Mouse (Mus musculus): Measurements from ENCODE around the gene Ccdc152. TPM values are rescaled to one million over a fixed set of nuclear protein-coding genes. Genes with fewer than 3 reads are reported as not detected.

The Ccdc152 gene
- polyA plus RNA-seq (2012; rRNA removed), result 2.9 and 4.7 TPM in 2 replicates

DNA sequence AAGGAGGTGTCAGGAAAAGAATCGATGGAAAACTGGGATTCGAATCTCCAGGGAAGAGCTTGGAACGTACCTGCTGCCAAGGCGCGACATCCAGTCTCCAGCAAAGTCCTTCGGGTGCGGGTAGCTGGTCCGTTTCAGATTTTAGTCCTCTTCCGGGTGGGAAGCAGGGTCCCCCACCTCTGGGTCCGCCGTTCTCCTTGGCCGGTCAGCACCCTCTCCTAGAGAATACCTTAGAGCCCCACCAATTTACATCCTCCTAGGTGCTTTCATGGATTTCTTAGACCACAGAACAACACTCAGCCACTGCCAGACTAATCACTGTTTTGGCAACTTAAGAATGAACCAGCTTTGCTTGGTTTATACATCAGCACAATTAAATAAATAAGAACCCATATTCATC is at the start of gene Ccdc152:
Ccdc152 (minus strand) TSS at position 101 of the 400 bp plus-strand sequence.
- no peak for DNase-seq (ENCODE audit: low read depth, low spot score)
- WGBS, result 87% methylated on average over 12 of the region's 12 CpGs

- WGBS, result 81% methylated on average over 6 of the region's 6 CpGs
- no peak for DNase-seq (ENCODE audit: low read depth, low spot score)
Measured at GRCm38 (mm10) chr15:3349306-3350064, 46.2 kb upstream of the Ccdc152 start.

DNA sequence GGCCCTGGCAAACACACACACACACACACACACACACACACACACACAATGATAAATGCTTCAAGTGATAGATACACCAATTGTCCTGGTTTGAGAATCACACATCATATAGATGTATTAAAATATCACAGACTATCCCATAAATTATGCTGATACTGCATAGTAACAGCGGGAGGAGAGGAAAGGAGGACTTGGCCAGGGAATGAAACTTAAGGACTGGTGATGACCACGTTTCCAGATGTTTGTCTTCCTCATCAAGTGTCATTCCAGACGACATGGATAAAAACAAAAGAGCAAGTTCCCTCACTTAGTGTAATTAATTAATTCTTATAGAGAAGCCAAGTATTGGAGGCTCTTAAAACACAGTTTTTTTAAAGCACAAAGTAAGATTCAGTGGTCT is 43.4 kb upstream of the Ccdc152 start:
- no peak for DNase-seq (ENCODE audit: low read depth, low spot score)
- 70% methylated on average over 3 of the region's 3 CpGs for WGBS

- DNase-seq (ENCODE audit: low read depth, low spot score), result no peak
- WGBS, result 87% methylated on average over 4 of the region's 4 CpGs
Measured at GRCm38 (mm10) chr15:3344555-3344954, 41.2 kb upstream of the Ccdc152 start.

- DNase-seq (ENCODE audit: low read depth, low spot score), result no peak
- WGBS, result 81% methylated on average over 4 of the region's 4 CpGs
Measured at GRCm38 (mm10) chr15:3341806-3342582, 38.7 kb upstream of the Ccdc152 start.

- no peak for DNase-seq (ENCODE audit: low read depth, low spot score)
- 63% methylated on average over 3 of the region's 3 CpGs for WGBS
Measured at GRCm38 (mm10) chr15:3339847-3340246, 36.5 kb upstream of the Ccdc152 start.

GRCm38 (mm10) chr15:3332517-3332916 is 29.2 kb upstream of the Ccdc152 start:
- 87% methylated on average over 4 of the region's 4 CpGs for WGBS

GRCm38 (mm10) chr15:3331813-3332212 is 28.5 kb upstream of the Ccdc152 start:
- 71% methylated on average over 2 of the region's 2 CpGs for WGBS
- DNase-seq (ENCODE audit: low read depth, low spot score), result no peak

More at GRCm38 (mm10) chr15:3332517-3332916, 29.2 kb upstream of the Ccdc152 start:
- DNase-seq (ENCODE audit: low read depth, low spot score), result no peak

GRCm38 (mm10) chr15:3330291-3330690 is 27.0 kb upstream of the Ccdc152 start:
- 71% methylated on average over 1 of the region's 1 CpGs for WGBS
- DNase-seq (ENCODE audit: low read depth, low spot score), result no peak

DNA sequence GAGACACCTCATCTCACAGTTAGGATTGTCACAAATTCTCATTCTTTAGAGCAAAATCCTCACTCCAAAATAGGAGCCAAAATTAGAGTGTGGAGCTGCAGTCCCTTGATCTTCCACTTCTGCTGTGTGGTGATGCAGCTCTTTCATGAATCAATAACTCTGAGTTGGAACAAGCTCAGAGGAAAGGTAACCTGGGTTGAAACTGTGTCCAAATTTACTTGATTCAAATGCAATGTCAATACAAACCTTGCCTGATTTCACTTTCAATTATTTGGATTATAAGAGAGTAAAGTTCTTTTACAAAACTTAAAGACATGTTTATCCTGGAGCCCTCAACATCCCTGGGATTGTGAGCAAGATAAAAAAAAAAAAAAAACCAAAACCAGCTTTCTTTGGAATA is 19.7 kb upstream of the Ccdc152 start:
- DNase-seq (ENCODE audit: low read depth, low spot score), result no peak

DNA sequence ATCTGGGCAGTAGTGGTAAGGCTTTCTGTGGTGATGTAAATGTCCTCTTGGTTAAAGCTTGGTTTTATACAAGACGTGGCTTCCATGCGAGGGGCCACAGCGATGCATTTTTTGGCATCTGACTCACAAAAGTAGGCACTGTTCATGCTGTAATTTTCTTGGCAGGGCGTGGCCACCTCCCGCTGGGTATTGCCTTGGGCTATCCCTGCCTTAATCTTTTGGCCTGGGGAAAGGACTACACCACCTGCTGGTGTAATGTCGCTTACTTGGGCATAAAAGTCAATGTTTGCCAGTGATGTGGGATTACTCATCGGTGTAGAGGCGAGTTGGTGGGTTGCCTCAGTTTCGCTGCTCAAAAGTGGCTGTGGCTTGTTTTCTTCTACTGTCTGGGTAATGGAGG is 16.6 kb upstream of the Ccdc152 start:
- 89% methylated on average over 9 of the region's 9 CpGs for WGBS
- no peak for DNase-seq (ENCODE audit: low read depth, low spot score)

DNA sequence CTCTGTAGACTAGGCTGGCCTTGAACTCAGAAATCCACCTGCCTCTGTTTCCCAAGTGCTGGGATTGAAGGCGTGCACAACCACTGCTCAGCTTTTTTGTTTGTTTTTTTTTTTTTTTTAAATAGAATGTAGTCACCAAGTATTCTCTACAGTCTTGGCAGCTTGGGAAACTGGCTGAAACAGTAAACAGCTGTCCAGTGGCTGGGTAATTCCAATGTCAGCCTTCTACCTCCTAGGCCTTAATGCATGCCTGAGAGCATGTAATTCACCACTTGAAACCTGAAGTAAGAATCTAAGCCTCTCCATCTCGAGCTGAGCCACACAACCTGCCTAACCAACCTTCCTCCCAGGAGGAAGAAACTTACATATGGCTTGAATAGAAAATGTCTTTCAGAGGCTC is 13.3 kb upstream of the Ccdc152 start:
- DNase-seq (ENCODE audit: low read depth, low spot score), result no peak
- 69% methylated on average over 2 of the region's 2 CpGs for WGBS

DNA sequence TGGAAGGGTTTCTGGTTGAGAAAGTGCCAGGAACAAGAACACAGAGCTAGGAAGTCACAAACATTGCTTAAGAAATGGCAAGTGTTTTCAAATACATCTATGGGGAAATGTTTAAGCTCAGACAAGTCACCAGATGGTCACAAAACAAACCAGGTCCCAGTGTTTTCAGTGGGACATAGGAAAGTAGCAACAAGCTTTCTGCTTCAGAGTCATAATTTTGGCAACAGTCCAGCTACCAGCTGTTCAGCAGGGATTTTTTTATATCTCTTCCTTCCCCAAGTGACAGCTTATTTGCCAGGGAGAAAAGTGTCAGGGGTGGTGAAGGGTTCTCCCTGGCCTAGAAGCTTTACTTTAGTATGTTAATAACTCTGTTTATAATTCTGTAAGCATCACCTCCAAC is 9.6 kb upstream of the Ccdc152 start:
- DNase-seq (ENCODE audit: low read depth, low spot score), result no peak

DNA sequence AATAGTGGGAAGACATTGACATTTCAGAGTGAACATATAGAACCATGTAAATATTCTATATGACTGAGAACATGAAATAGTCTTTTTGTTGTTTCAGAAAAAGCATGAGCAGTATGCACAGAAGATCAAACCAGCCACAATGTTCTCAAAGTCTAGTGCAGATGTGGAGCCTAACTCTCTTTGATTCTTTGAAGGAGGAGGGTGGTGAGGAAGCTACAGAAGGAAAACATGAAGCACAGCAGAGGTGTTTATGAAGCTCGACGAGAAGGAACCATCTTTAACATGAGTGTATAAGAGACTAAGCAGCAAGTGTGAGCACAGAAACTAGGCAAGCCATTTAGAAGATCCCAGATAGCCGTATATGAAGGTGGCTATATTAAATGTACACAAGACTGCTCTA is 6.5 kb upstream of the Ccdc152 start:
- no peak for DNase-seq (ENCODE audit: low read depth, low spot score)
- 77% methylated on average over 3 of the region's 3 CpGs for WGBS

DNA sequence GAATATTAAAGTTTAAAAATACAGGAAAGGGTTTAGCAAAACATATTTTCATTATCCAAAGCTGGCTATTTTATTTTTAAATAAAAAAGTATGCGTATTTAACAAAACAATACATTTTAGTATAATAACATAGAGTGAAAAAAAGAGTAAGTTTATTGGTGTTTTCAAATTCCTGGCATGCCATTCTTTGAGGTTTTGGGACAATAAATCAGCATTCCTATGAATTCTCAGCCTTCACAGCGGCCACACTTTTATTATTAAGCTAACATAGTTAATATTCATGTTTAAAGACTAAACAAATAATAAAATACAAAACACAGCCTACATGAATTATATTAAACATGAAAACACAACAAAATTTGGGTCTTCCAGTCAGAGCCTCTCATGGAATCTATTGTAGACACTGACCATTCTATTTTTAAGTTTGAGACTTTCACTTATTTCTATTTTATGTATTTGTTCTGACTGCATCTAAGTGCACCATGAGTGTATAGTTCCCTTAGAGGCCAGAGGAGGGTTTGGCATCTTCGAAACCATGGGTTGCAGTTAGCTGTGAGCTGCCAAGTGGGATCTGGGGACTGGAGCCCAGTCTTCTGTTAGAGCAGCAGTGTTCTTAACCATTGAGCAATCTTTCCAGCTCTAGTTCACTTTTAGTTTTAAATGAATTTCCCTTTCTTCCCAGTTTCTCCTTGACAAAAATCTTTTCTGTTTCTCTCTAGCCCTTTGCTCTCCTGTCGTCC is 2.8 kb downstream of the Ccdc152 start:
- 64% methylated on average over 4 of the region's 4 CpGs for WGBS
- no peak for DNase-seq (ENCODE audit: low read depth, low spot score)

DNA sequence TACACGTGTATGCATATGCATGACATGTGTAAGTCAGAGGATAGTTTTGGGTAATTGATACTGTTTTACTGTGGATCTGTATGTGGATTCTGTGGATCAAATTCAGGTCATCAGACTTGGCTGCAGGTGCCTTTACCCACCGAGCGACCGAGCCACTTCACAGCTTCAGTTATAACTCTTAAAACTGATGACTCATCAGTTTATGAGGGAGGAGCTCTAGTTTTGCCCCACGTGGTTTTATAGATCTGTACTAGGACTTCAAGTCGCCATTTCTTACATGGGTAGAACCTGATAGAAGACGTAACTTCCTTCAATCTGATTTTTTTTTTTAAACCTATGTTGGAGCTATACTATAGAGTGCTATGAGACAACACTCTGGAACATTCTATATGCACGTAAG is 5.7 kb downstream of the Ccdc152 start:
- DNase-seq (ENCODE audit: low read depth, low spot score), result peak; percentile 14
- 46% methylated on average over 8 of the region's 8 CpGs for WGBS

DNA sequence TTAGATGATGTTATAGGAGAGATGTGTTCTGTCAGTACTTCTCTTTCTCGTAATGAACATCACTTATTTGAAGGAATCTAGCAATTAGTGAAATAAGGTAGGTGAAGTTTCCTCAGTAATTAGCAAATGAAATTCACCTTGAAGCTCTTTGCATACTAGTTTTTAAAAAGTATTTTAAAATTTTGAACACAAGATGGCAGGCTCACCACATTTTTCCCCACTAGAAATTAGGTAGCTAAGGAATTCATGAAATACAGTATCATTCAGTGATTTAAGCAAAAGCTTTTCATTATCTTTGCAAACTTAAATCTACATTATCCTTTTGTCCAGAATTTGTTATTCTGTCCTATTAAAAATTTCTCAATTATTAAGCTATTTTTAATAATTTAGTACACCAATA is 7.3 kb downstream of the Ccdc152 start:
- 86% methylated on average over 1 of the region's 1 CpGs for WGBS
- DNase-seq (ENCODE audit: low read depth, low spot score), result no peak

DNA sequence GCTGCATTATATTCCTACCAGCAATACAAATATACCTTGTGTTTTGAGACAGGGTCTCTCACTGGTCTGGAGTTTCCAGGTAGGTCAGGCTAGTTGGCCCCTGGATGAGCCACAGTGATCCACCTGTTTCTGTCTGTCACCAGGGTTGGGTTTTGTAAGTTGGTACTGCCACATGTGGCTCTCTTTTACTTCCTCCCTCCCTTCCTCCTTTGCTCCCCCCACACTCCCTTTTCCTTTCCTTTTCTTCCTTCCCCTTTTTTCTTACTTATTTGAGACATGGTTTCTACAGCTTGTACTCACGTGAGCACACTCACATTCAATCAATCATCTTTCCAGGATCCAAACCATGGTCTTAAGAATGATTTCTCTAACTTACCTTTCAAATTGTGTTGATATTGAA is 9.8 kb downstream of the Ccdc152 start:
- DNase-seq (ENCODE audit: low read depth, low spot score), result no peak
- WGBS, result 67% methylated on average over 1 of the region's 1 CpGs

- no peak for DNase-seq (ENCODE audit: low read depth, low spot score)
- WGBS, result 84% methylated on average over 3 of the region's 3 CpGs
Measured at GRCm38 (mm10) chr15:3290435-3290834, 12.9 kb downstream of the Ccdc152 start.

DNA sequence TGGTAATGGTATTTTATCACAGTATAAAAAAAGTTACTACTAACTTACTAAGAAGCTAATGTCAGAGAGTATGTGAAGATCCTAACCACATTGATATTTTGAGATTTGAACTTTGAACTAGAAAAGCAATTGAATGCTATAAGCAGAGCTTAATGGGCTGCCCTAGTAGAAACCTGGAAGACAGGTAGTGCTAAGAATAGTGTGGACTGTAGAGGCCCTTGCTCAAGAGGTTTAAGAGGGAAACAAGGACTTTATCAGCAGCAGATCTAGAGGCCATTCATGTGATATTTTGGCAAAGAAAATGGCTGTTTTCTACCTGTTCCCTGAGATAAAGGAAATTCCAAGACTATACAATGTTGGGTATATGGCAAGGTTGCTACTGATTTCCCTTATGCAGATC is 17.3 kb downstream of the Ccdc152 start:
- DNase-seq (ENCODE audit: low read depth, low spot score), result no peak

DNA sequence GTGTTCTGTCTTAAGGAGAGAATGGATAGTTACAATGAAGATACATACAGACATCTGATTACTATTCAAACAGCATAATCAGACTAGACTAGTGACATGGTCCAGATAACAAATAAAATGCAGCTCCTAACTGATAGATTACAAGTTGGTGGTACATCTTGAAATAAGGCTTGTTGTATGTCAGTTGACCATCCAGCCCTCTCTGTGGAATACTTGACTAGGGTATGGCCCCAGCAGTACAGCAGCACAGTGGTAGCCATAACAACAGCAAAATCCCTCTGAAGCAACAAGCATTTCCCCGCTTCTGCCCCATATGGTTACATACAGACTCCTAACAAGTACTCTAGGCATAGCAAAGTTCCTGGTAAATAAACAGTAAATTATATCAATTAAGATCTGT is 21.6 kb downstream of the Ccdc152 start:
- WGBS, result 96% methylated on average over 1 of the region's 1 CpGs

More for the DNA sequence above, 21.6 kb downstream of the Ccdc152 start:
- no peak for DNase-seq (ENCODE audit: low read depth, low spot score)
